Mouse (Mus musculus) brain, embryonic 14.5 days (tissue): ENCODE data around the gene Gm49486.

Experiments used
- CTCF ChIP-seq: fragments of 200-500 bp; IDR thresholded peaks from 2 replicates; pipeline ENCODE4 v1.5.1; 2012; ENCODE audit warnings: inconsistent platforms, mild to moderate bottlenecking, moderate library complexity, borderline replicate concordance; ENCODE audit not compliant: insufficient read depth, insufficient read length; ENCODE audit errors: extremely low read depth
- POLR2A ChIP-seq: fragments of 200-500 bp; IDR thresholded peaks from 2 replicates; pipeline ENCODE4 v1.6.1; 2012; ENCODE audit warnings: mild to moderate bottlenecking, inconsistent platforms, borderline replicate concordance; ENCODE audit not compliant: poor library complexity, insufficient read depth, insufficient read length, severe bottlenecking; ENCODE audit errors: extremely low read depth

- TF ChIP-seq CTCF (no peak), POLR2A (no peak)
Observed at GRCm38 (mm10) chr15:79268521-79268920, 39.3 kb downstream of the Gm49486 start.
